Mouse (Mus musculus) retina, embryonic 14.5 days (tissue): ENCODE results near the gene Mboat7.
"Not testable (repeated sequence)": the region's sequence is repeated elsewhere in the genome, so short reads cannot be mapped to it uniquely, and the experiment has no call there.

Experiments
- DNase-seq: peaks from one replicate; pipeline ENCODE4 v3.0.0-alpha.2; 2015; ENCODE audit warnings: low spot score

The Mboat7 gene

GRCm38 (mm10) chr7:3692987-3693808 is at the start of gene Mboat7:
TSS of gene Mboat7 (minus strand) at chr7:3693523.
- peak; percentile 96 for DNase-seq

GRCm38 (mm10) chr7:3732675-3733074 is 39.4 kb upstream of the Mboat7 start:
- not testable (repeated sequence) for DNase-seq

- DNase-seq = not testable (repeated sequence)
Observed at GRCm38 (mm10) chr7:3725459-3725858, 32.1 kb upstream of the Mboat7 start.

- DNase-seq = not testable (repeated sequence)
Observed at GRCm38 (mm10) chr7:3720268-3720667, 26.9 kb upstream of the Mboat7 start, which contains the start of gene Pirb. TSS of gene Pirb (minus strand) at chr7:3720391.

GRCm38 (mm10) chr7:3715249-3715648 is 21.9 kb upstream of the Mboat7 start:
- no peak for DNase-seq

GRCm38 (mm10) chr7:3712264-3712942 is 19.1 kb upstream of the Mboat7 start:
- DNase-seq = no peak

GRCm38 (mm10) chr7:3709000-3709399 is 15.7 kb upstream of the Mboat7 start:
- no peak for DNase-seq

GRCm38 (mm10) chr7:3708447-3708980 is 15.2 kb upstream of the Mboat7 start:
- DNase-seq = not testable (repeated sequence)

GRCm38 (mm10) chr7:3707568-3708413 is 14.5 kb upstream of the Mboat7 start:
- DNase-seq = no peak

- DNase-seq = no peak
Observed at GRCm38 (mm10) chr7:3707027-3707426, 13.7 kb upstream of the Mboat7 start.

- no peak for DNase-seq
Observed at GRCm38 (mm10) chr7:3706343-3706934, 13.1 kb upstream of the Mboat7 start.

- no peak for DNase-seq
Observed at GRCm38 (mm10) chr7:3705911-3706310, 12.6 kb upstream of the Mboat7 start.

- not testable (repeated sequence) for DNase-seq
Observed at GRCm38 (mm10) chr7:3705461-3705860, 12.1 kb upstream of the Mboat7 start.

- no peak for DNase-seq
Observed at GRCm38 (mm10) chr7:3704475-3704874, 11.2 kb upstream of the Mboat7 start.

- peak; percentile 97 for DNase-seq
Observed at GRCm38 (mm10) chr7:3703879-3704441, 10.6 kb upstream of the Mboat7 start, which contains the start of gene Rps9. TSS of gene Rps9 (plus strand) at chr7:3703993.

- no peak for DNase-seq
Observed at GRCm38 (mm10) chr7:3703148-3703878, 10.0 kb upstream of the Mboat7 start.

- no peak for DNase-seq
Observed at GRCm38 (mm10) chr7:3698471-3698870, 5.1 kb upstream of the Mboat7 start.

GRCm38 (mm10) chr7:3694949-3695305 is 1.6 kb upstream of the Mboat7 start:
- not testable (repeated sequence) for DNase-seq

- peak; percentile 83 for DNase-seq
Observed at GRCm38 (mm10) chr7:3694076-3694948, 989 bp upstream of the Mboat7 start.

GRCm38 (mm10) chr7:3693809-3694075 is 419 bp upstream of the Mboat7 start:
- no peak for DNase-seq
